Mouse (Mus musculus) thymus, adult 2 months (tissue): Measurements from ENCODE around the gene Lkaaear1.

Experiments used
- CTCF ChIP-seq: fragments of 200-500 bp; IDR thresholded peaks from 2 replicates; pipeline ENCODE4 v1.5.1; 2012; ENCODE audit warnings: mild to moderate bottlenecking, control low read depth, low read length, moderate library complexity, borderline replicate concordance; ENCODE audit not compliant: control insufficient read depth, poor library complexity, insufficient read depth; ENCODE audit errors: extremely low read depth
- POLR2A ChIP-seq: fragments of 200-500 bp; IDR thresholded peaks from 2 replicates; pipeline ENCODE4 v1.6.1; 2012; ENCODE audit warnings: mild to moderate bottlenecking, low read length, control low read depth, moderate library complexity; ENCODE audit not compliant: control insufficient read depth, poor library complexity, insufficient read depth; ENCODE audit errors: extremely low read depth

DNA sequence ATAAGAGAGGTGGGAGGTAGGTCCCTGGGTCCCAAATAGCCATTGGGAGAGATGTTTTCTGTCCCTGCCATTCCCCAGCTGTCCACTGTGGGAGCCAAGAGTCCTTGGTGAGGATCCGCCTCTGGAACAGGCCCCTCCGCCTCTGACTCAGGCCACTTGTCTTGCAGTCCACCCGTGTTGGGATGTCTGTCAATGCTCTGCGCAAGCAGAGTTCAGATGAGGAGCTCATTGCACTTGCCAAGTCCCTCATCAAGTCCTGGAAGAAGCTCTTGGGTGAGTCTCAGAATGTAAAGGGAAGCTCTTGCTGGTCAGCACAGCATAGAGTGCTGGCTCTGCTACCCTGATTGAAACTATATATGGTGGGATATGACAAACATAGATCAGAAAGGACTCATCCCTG is 14.9 kb downstream of the Lkaaear1 start:
- TF ChIP-seq CTCF: no peak
- TF ChIP-seq POLR2A: no peak
